Mouse (Mus musculus) forebrain, embryonic 12.5 days (tissue): ENCODE measurements around the gene Mrps7. TPM values are rescaled to one million over a fixed set of nuclear protein-coding genes. Genes with fewer than 3 reads are reported as not detected.

Source experiments
- ATAC-seq: fragments of 200-750 bp; cut with Nextera tagmentation; 2 replicates; pipeline ENCODE4 v1.8.0; 2017; ENCODE audit warnings: moderate TSS enrichment; ENCODE audit not compliant: low FRiP score
- H3K27ac ChIP-seq: fragments of 300-500 bp; sonication (generic); 2 replicates; pipeline ENCODE4 v1.5.1; 2016; ENCODE audit warnings: mild to moderate bottlenecking
- H3K27me3 ChIP-seq: fragments of 300-500 bp; sonication (generic); 2 replicates; pipeline ENCODE4 v1.6.1; 2016; ENCODE audit warnings: mild to moderate bottlenecking
- H3K36me3 ChIP-seq: fragments of 300-500 bp; sonication (generic); replicated peaks from 2 replicates; pipeline ENCODE4 v1.6.1; 2016; ENCODE audit warnings: mild to moderate bottlenecking
- H3K4me1 ChIP-seq: fragments of 300-500 bp; sonication (generic); 2 replicates; pipeline ENCODE4 v1.6.1; 2016
- H3K4me2 ChIP-seq: fragments of 300-500 bp; sonication (generic); 2 replicates; pipeline ENCODE4 v1.6.1; 2016; ENCODE audit warnings: mild to moderate bottlenecking, moderate library complexity
- H3K4me3 ChIP-seq: fragments of 300-500 bp; sonication (generic); replicated peaks from 2 replicates; pipeline ENCODE4 v1.5.1; 2016; ENCODE audit warnings: mild to moderate bottlenecking
- H3K9ac ChIP-seq: fragments of 300-500 bp; sonication (generic); 2 replicates; pipeline ENCODE4 v1.6.1; 2016; ENCODE audit warnings: mild to moderate bottlenecking
- H3K9me3 ChIP-seq: fragments of 300-500 bp; sonication (generic); 2 replicates; pipeline ENCODE4 v1.6.1; 2016
- WGBS: fragments of 180-500 bp; shearing (Covaris S2); methylation state at CpG from one replicate; pipeline ENCODE4 v1.1.7; 2016; 5-methylcytosine and 5-hydroxymethylcytosine counted together
- polyA plus RNA-seq: library from polyadenylated mRNA; unstranded; fragments of >200 nt; fragmentation: Nextera tagmentation; extraction: Ambion mirVana; gene quantifications from 2 replicates; pipeline ENCODE4 v1.2.1, GENCODE M21; 2016

Gene Mrps7
- polyA plus RNA-seq, 1 experiment from 2014 or later, result 89.5 TPM

DNA sequence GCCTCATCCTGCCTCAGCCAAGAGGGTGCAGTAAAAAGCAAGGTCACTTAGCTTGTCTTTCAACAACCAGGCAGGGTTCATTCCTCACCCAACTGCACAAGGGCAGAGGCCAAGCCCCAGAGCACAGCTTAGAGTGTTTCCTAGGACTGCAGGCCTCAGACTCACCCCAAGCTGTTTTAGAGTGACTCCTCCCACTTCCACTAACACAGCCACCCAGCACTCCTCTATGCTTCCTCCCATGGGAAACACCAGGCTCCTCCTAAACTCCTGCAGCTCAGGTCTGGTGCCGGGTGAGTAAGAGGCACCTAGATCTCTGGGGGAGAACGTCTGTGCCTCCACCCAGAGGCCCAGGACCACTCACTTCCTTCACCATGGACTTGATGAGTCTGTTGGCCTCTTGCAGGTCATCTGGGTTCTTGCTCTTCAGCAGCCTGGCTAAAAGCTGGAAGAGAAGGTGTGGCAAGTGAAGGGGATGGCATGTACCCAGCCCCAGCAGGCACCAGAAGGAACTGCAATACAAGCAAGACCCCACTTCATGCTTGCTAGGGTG is 13.1 kb upstream of the Mrps7 start:
- Histone ChIP-seq H3K36me3 (peaks cover 92% of the 10 kb centered on the region), H3K4me3 (no peak overlapping the region), H3K9ac (no peak overlapping the region), H3K4me2 (no peak overlapping the region), H3K4me1 (no peaks in the 10 kb centered on the region), H3K27ac (no peak overlapping the region), H3K9me3 (no peaks in the 10 kb centered on the region), H3K27me3 (no peaks in the 10 kb centered on the region)
- 89% methylated on average over 2 of the region's 2 CpGs for whole genome bisulfite sequencing
- ATAC-seq, result no peak

DNA sequence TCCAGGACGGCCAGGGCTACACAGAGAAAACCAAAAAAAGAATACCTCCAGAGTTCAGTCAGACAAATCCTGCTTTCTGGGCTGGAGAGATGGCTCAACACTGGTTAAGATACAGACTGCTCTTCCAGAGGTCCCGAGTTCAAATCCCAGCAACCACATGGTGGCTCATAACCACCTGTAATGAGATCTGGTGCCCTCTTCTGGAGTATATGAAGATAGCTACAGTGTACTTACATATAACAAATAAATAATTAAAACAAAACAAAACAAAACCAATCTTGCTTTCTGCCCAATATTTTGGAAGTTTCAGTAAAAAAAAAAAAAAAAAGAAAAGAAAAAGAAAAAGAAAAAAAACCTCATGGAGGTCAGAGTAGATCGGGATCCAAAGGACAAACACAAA is 8.5 kb upstream of the Mrps7 start:
- H3K9me3 ChIP-seq, result no peaks in the 10 kb centered on the region
- H3K9ac ChIP-seq, result no peak overlapping the region
- no peak overlapping the region for H3K4me2 ChIP-seq
- H3K36me3 ChIP-seq, result peaks cover 65% of the 10 kb centered on the region
- H3K27ac ChIP-seq, result no peak overlapping the region
- 95% methylated on average over 3 of the region's 3 CpGs for WGBS
- H3K27me3 ChIP-seq, result no peaks in the 10 kb centered on the region
- ATAC-seq, result no peak
- no peak overlapping the region for H3K4me3 ChIP-seq
- H3K4me1 ChIP-seq, result no peaks in the 10 kb centered on the region

DNA sequence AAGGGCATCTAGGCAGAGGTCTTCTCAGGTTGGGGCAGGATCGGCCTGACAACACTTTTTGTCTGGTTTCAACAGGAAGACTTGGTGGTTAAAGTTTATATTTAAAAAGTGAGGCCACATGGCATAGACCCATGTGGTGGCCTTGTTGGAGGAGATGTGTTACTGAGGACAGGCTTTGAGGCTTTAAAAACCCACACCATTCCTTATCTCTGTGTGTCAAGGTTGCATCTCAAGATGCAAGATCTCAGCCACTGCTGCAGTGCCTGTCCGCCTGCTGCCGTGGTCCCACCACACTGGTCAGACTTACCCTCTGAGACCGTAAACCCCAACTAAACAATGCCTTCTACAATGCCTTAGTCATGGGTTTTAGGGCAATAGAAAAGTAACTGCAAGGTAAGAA is 5.4 kb upstream of the Mrps7 start:
- no peaks in the 10 kb centered on the region for H3K9me3 ChIP-seq
- no peak overlapping the region for H3K27ac ChIP-seq
- H3K36me3 ChIP-seq, result peaks cover 42% of the 10 kb centered on the region
- peaks cover 16% of the 10 kb centered on the region for H3K4me1 ChIP-seq
- H3K4me3 ChIP-seq, result no peak overlapping the region
- H3K9ac ChIP-seq, result no peak overlapping the region
- H3K4me2 ChIP-seq, result no peak overlapping the region
- H3K27me3 ChIP-seq, result no peaks in the 10 kb centered on the region
- ATAC-seq, result no peak
- 94% methylated on average over 4 of the region's 4 CpGs for WGBS

DNA sequence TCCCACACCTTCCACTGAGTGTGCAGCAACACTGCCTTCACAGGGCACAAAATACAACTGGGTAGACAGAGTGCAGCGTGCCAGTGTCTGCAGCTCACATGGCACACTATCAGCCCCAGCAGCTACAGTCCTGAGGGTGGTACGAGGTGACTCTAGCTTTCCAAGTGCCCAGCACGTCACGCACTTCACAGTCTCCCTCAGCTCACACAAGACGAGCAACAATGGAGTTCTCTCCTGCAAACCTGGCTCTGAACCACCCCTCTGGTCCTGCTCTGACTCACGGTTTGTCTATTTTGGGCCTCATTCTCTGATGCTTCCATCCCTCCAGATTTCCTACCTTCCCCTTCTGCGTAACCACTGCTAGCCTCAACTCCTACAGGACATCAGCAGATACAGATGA is 4.0 kb upstream of the Mrps7 start:
- no peak overlapping the region for H3K4me2 ChIP-seq
- peaks cover 28% of the 10 kb centered on the region for H3K36me3 ChIP-seq
- no peak overlapping the region for H3K4me3 ChIP-seq
- peaks cover 20% of the 10 kb centered on the region for H3K4me1 ChIP-seq
- no peak overlapping the region for H3K27ac ChIP-seq
- H3K9me3 ChIP-seq, result no peaks in the 10 kb centered on the region
- no peak overlapping the region for H3K9ac ChIP-seq
- 93% methylated on average over 7 of the region's 7 CpGs for WGBS
- no peak for ATAC-seq
- no peaks in the 10 kb centered on the region for H3K27me3 ChIP-seq

GRCm38 (mm10) chr11:115600743-115601142 is 3.0 kb upstream of the Mrps7 start:
- no peak overlapping the region for H3K4me2 ChIP-seq
- no peak overlapping the region for H3K4me3 ChIP-seq
- peaks cover 23% of the 10 kb centered on the region for H3K36me3 ChIP-seq
- ATAC-seq, result no peak
- no peaks in the 10 kb centered on the region for H3K9me3 ChIP-seq
- no peak overlapping the region for H3K27ac ChIP-seq
- 96% methylated on average over 15 of the region's 15 CpGs for WGBS
- no peaks in the 10 kb centered on the region for H3K27me3 ChIP-seq
- peaks cover 30% of the 10 kb centered on the region for H3K4me1 ChIP-seq
- no peak overlapping the region for H3K9ac ChIP-seq

GRCm38 (mm10) chr11:115601174-115601573 is 2.6 kb upstream of the Mrps7 start:
- H3K9ac ChIP-seq, result no peak overlapping the region
- 97% methylated on average over 4 of the region's 4 CpGs for WGBS
- H3K4me2 ChIP-seq, result no peak overlapping the region
- H3K27me3 ChIP-seq, result no peaks in the 10 kb centered on the region
- ATAC-seq, result no peak
- peaks cover 31% of the 10 kb centered on the region for H3K4me1 ChIP-seq
- H3K4me3 ChIP-seq, result no peak overlapping the region
- H3K27ac ChIP-seq, result no peak overlapping the region
- no peaks in the 10 kb centered on the region for H3K9me3 ChIP-seq
- H3K36me3 ChIP-seq, result peaks cover 23% of the 10 kb centered on the region

DNA sequence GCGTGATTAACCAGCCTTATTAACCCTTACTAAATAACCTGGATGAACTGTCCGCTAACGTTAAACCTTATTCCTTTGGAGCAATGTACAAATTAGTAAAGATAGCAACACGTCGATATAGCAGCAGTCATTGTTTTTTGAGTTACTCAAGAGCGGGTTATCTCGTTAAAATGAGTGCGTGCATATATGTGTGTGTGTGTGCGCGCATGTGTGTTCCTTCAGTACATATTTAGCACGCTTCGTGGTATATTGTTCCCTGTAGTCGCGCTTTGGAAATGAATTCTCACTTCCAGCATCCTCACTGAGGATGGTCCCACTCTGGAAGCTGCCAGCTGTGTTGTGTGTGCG is 623 bp upstream of the Mrps7 start:
- Histone ChIP-seq H3K36me3 (peaks cover 32% of the 10 kb centered on the region), H3K4me3 (peak overlapping the region; percentile 99), H3K4me2 (peak overlapping the region; percentile 73), H3K9me3 (no peaks in the 10 kb centered on the region), H3K4me1 (peaks cover 31% of the 10 kb centered on the region), H3K27me3 (no peaks in the 10 kb centered on the region), H3K27ac (peak overlapping the region; percentile 85), H3K9ac (peak overlapping the region; percentile 98)
- WGBS, result 7% methylated on average over 15 of the region's 15 CpGs
- ATAC-seq, result no peak

DNA sequence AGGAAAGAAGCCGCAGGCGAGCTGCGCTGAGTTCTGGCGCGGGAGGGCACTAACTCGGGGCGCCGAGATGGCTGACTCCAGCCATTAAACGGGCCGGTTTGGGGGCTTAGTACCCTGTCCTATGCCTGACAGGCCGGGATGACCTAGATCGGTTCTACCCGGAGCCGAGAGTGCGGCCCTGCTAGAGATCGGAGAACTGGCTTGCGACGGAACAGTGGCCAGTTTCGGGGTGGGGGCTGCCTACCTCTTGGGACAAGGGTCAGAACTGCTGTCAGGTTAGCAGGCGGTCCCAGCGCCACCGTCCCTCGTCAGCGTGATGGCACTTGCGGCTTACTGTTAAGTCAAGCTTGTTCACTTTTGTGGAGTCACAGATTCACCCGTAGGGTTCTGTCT is 575 bp downstream of the Mrps7 start:
- Histone ChIP-seq H3K27me3 (no peaks in the 10 kb centered on the region), H3K27ac (peak overlapping the region; percentile 85), H3K4me1 (peaks cover 31% of the 10 kb centered on the region), H3K4me3 (peak overlapping the region; percentile 99), H3K9ac (peak overlapping the region; percentile 98), H3K36me3 (peaks cover 44% of the 10 kb centered on the region), H3K9me3 (no peaks in the 10 kb centered on the region), H3K4me2 (peak overlapping the region; percentile 73)
- ATAC-seq, result peak; percentile 22; the same call in 1 of the 2 replicates
- WGBS, result under 1% methylated on average over 26 of the region's 26 CpGs

DNA sequence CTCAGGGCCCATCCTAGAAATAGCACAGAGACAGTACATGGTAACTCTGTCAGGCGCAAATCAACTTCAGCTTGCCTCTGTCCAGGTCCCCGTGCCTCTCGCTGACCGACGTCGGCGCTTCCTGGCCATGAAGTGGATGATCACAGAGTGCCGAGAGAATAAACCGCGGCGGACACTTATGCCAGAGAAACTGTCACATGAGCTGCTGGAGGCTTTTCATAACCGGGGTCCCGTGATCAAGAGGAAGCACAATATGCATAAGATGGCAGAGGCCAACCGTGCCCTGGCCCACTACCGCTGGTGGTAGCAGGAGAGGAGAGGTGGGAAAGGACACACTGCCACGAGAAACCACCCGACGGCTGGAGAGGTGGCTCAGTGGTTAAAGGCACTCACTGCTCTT is 3.0 kb downstream of the Mrps7 start:
- 91% methylated on average over 18 of the region's 18 CpGs for WGBS
- peaks cover 46% of the 10 kb centered on the region for H3K36me3 ChIP-seq
- H3K9me3 ChIP-seq, result no peaks in the 10 kb centered on the region
- H3K27me3 ChIP-seq, result no peaks in the 10 kb centered on the region
- no peak overlapping the region for H3K4me2 ChIP-seq
- no peak overlapping the region for H3K4me3 ChIP-seq
- no peak for ATAC-seq
- no peak overlapping the region for H3K27ac ChIP-seq
- H3K4me1 ChIP-seq, result peaks cover 34% of the 10 kb centered on the region
- H3K9ac ChIP-seq, result no peak overlapping the region

DNA sequence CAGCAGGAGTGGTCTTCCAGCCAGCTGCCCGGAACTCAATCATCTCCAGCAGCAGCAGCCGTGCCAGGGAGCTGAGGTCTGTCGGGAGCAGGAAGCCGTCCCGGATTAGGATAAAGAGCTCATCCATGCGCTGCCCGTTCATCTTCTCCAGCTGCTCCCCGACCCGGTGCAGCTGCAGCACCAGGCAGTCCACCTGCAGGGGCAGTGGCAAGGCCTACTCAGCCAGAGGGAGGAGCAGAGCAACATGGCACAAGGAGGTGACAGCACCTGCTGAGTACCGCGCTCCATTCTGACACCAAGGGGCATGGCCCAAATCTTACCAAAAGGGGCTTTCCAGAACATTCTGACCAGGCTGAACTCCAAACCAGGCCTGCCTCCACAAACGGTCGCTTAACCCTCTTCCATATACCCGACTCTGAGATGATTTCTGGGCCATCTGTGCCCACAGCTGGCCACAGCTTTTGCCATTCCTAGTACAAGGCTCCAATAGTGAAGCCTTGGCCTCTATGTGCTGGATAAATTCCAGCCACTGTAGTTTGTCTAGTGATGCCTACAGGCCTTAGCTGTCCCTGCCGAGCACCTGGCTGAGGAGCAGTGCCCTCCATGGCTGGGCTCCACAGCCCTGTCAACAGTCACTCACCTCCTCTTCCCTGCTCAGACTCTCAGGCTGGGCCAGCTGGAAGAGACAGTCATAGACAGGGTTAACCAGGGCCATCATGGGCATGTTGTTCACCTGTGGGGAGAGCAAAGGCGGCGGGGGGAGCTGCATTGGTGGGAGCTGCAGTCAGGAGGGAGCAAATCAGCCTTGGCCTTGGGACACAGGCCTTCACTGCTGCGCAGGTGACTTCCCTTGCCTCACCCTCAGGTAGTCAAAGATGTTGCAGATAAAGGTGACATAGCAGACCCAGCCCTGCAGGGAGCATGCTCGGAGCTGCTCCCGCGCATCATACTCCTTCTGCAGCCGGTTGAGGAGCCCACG is 5.0 kb downstream of the Mrps7 start:
- H3K27ac ChIP-seq, result no peak overlapping the region
- H3K9me3 ChIP-seq, result no peaks in the 10 kb centered on the region
- H3K9ac ChIP-seq, result no peak overlapping the region
- H3K4me3 ChIP-seq, result no peak overlapping the region
- H3K4me2 ChIP-seq, result no peak overlapping the region
- H3K27me3 ChIP-seq, result no peaks in the 10 kb centered on the region
- ATAC-seq, result no peak
- peaks cover 36% of the 10 kb centered on the region for H3K4me1 ChIP-seq
- WGBS, result 85% methylated on average over 22 of the region's 23 CpGs
- peaks cover 46% of the 10 kb centered on the region for H3K36me3 ChIP-seq

DNA sequence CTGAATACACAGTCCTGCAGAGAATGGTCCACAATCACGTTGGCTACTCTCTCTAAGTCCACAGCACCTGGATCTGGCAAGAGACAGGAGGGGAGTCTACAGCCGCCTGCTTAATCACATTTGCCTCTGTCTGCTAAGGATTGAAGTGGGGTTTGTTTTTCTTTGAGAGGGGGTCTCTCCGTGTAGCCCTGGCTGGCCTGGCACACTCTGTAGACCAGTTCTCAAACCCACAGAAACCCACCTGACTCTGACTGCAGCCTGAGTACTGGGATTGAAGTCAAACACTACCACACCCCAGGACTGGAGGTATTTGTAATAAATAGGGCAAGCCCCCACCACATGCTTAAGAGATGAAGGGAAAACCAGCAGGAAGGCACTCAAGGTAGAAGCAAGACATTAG is 5.9 kb downstream of the Mrps7 start:
- 77% methylated on average over 3 of the region's 3 CpGs for WGBS
- peaks cover 48% of the 10 kb centered on the region for H3K36me3 ChIP-seq
- H3K9ac ChIP-seq, result no peak overlapping the region
- ATAC-seq, result no peak
- H3K9me3 ChIP-seq, result no peaks in the 10 kb centered on the region
- H3K4me2 ChIP-seq, result no peak overlapping the region
- H3K27me3 ChIP-seq, result peaks cover 5% of the 10 kb centered on the region; the same call in 1 of the 2 replicates
- peaks cover 34% of the 10 kb centered on the region for H3K4me1 ChIP-seq
- H3K27ac ChIP-seq, result no peak overlapping the region
- H3K4me3 ChIP-seq, result no peak overlapping the region

GRCm38 (mm10) chr11:115611173-115611572 is 7.4 kb downstream of the Mrps7 start:
- Histone ChIP-seq H3K9ac (no peak overlapping the region), H3K4me3 (no peak overlapping the region), H3K27ac (no peak overlapping the region), H3K4me2 (peak overlapping the region; percentile 87; the same call in 1 of the 2 replicates), H3K9me3 (no peaks in the 10 kb centered on the region), H3K36me3 (peaks cover 49% of the 10 kb centered on the region), H3K27me3 (peaks cover 5% of the 10 kb centered on the region; the same call in 1 of the 2 replicates), H3K4me1 (peaks cover 21% of the 10 kb centered on the region)
- WGBS, result 78% methylated on average over 6 of the region's 6 CpGs
- ATAC-seq, result no peak

DNA sequence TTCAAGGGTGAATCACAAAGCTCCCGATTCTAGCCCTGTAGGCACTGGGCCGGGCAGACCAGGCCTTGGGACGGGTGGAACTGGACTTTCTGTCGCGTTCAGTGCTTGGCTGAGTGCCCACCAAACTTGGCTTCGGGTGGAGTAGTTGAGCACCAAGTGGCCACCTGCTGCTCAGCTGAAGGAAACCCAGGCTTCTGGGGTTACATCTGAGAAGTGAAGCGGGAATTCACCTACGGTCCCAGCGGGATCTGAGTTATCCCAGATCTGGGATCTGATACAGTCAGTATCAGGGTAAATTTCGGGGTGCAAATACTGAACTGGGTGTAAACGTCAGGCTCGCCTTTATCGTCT is 8.3 kb downstream of the Mrps7 start:
- H3K36me3 ChIP-seq, result peaks cover 44% of the 10 kb centered on the region

More for the DNA sequence above, 8.3 kb downstream of the Mrps7 start:
- H3K9ac ChIP-seq, result peak overlapping the region; percentile 69
- peak overlapping the region; percentile 87 for H3K4me2 ChIP-seq
- H3K4me3 ChIP-seq, result peak overlapping the region; percentile 60
- peaks cover 21% of the 10 kb centered on the region for H3K4me1 ChIP-seq
- H3K27me3 ChIP-seq, result peaks cover 5% of the 10 kb centered on the region; the same call in 1 of the 2 replicates
- WGBS, result under 1% methylated on average over 13 of the region's 13 CpGs
- peak overlapping the region; percentile 80 for H3K27ac ChIP-seq
- ATAC-seq, result peak; percentile 45; the same call in 1 of the 2 replicates
- no peaks in the 10 kb centered on the region for H3K9me3 ChIP-seq
